Mouse (Mus musculus): ENCODE data around the gene Rap1b. TPM values are rescaled to one million over a fixed set of nuclear protein-coding genes. Genes with fewer than 3 reads are reported as not detected.
"Not testable (repeated sequence)": the region's sequence is repeated elsewhere in the genome, so short reads cannot be mapped to it uniquely, and the experiment has no call there.

Gene Rap1b
- total RNA-seq (2014; rRNA removed; ENCODE audit: low replicate concordance) (46.1 and 52.8 TPM in 2 replicates), polyA plus RNA-seq (2015; fragmentation: Nextera tagmentation; extraction: Ambion mirVana) (99.0 and 105 TPM in 2 replicates)

- no peak for TF ChIP-seq CTCF (IDR thresholded peaks at IDR 0.05; ENCODE audit: low read depth)
- TF ChIP-seq EP300 (IDR thresholded peaks at IDR 0.05; ENCODE audit: low read depth): no peak
- Histone ChIP-seq H3K4me3 (ENCODE audit: low read depth, low read length) (peak within 1 kb of the TSS; percentile 98), H3K4me2 (ENCODE audit: low read depth, low read length) (peak within 1 kb of the TSS; percentile 63), H3K27me3 (ENCODE audit: control insufficient read depth, insufficient read depth, low read length) (no peaks in the 10 kb centered on the region), H3K9ac (replicated peaks; ENCODE audit: low read depth, low read length) (peak within 1 kb of the TSS; percentile 100), H3K4me1 (ENCODE audit: control insufficient read depth, insufficient read depth) (peaks cover 35% of the 10 kb centered on the region), H3K9me3 (replicated peaks; ENCODE audit: control insufficient read depth, low read length) (no peaks in the 10 kb centered on the region), H3K36me3 (replicated peaks; ENCODE audit: control insufficient read depth, insufficient read depth, low read length) (no peaks in the 10 kb centered on the region), H3K27ac (ENCODE audit: low read depth) (peak within 1 kb of the TSS; percentile 99)
- 0% methylated on average over 79 of the region's 112 CpGs for WGBS
- ATAC-seq (ENCODE audit: insufficient read depth, low read depth): peak; percentile 97
- DNase-seq (ENCODE audit: low spot score): peak; percentile 95
Measured at GRCm38 (mm10) chr10:117845597-117846259, at the start of gene Rap1b. Gene Rap1b (minus strand): TSS chr10:117846035.

GRCm38 (mm10) chr10:117895186-117895585, 49.4 kb upstream of the Rap1b start:
- DNase-seq (ENCODE audit: low spot score): no peak
- ATAC-seq (ENCODE audit: insufficient read depth, low read depth): no peak
- H3K4me2 ChIP-seq (ENCODE audit: low read depth, low read length): no peak overlapping the region
- H3K9ac ChIP-seq (replicated peaks; ENCODE audit: low read depth, low read length): no peak overlapping the region
- H3K9me3 ChIP-seq (replicated peaks; ENCODE audit: control insufficient read depth, low read length): no peaks in the 10 kb centered on the region
- no peak overlapping the region for H3K27ac ChIP-seq (ENCODE audit: low read depth)
- H3K36me3 ChIP-seq (replicated peaks; ENCODE audit: control insufficient read depth, insufficient read depth, low read length): no peaks in the 10 kb centered on the region
- H3K27me3 ChIP-seq (ENCODE audit: control insufficient read depth, insufficient read depth, low read length): no peaks in the 10 kb centered on the region; the same call in 1 of the 2 replicates
- TF ChIP-seq CTCF (IDR thresholded peaks at IDR 0.05; ENCODE audit: low read depth): no peak
- no peak for TF ChIP-seq EP300 (IDR thresholded peaks at IDR 0.05; ENCODE audit: low read depth)
- WGBS: 75% methylated on average over 4 of the region's 4 CpGs
- H3K4me1 ChIP-seq (ENCODE audit: control insufficient read depth, insufficient read depth): peaks cover 7% of the 10 kb centered on the region; the same call in 1 of the 2 replicates
- H3K4me3 ChIP-seq (ENCODE audit: low read depth, low read length): no peak overlapping the region

DNA sequence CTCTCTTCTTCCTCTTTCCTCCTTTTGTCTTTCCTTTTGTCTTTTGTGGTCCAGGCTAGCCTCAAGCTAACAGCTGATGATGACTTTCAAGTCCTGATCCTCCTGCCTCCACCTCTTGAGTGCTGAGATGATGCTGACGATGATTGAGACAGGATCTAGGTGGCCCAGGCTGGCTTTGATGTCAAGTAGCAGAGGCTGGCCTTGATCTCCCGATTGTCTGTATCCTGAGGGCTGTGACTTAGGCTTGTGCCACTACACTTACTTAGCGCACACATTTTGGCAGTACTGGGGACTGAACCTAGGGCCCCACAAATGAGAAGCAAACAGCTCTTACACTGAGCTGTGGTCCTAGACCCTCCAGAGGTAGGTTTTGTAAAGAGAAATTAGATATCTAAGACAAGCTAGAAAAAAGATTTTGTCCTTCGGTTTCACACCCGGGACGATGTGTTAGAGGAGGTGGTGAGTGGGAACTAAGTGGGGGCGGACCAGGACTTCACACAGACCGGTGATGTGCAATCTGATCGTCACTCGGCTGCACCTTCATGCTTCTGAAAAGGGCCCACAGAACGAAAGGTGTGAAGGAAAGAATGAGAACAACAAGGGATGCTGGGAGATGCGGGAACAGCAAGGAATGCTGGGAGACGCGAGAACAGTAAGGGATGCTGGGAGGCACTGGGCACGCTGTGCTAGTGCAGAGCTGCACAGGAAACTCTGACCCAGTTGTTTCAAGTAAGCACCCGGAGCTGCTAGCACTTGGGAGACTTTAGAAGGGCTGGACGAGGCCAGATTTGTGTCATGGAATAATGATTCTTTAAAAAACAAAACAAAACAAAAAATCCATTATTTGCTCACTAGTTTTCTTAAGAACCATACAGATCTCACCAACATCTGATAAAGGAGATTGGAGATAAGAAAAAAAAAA, 48.5 kb upstream of the Rap1b start:
- H3K4me3 ChIP-seq (ENCODE audit: low read depth, low read length): no peak overlapping the region
- no peak overlapping the region for H3K9ac ChIP-seq (replicated peaks; ENCODE audit: low read depth, low read length)
- ATAC-seq (ENCODE audit: insufficient read depth, low read depth): no peak
- 80% methylated on average over 17 of the region's 17 CpGs for WGBS
- H3K4me1 ChIP-seq (ENCODE audit: control insufficient read depth, insufficient read depth): peaks cover 7% of the 10 kb centered on the region; the same call in 1 of the 2 replicates
- H3K27me3 ChIP-seq (ENCODE audit: control insufficient read depth, insufficient read depth, low read length): no peaks in the 10 kb centered on the region; the same call in 1 of the 2 replicates
- H3K27ac ChIP-seq (ENCODE audit: low read depth): no peak overlapping the region
- no peak overlapping the region for H3K4me2 ChIP-seq (ENCODE audit: low read depth, low read length)
- no peak for TF ChIP-seq EP300 (IDR thresholded peaks at IDR 0.05; ENCODE audit: low read depth)
- no peak for TF ChIP-seq CTCF (IDR thresholded peaks at IDR 0.05; ENCODE audit: low read depth)
- no peak for DNase-seq (ENCODE audit: low spot score)
- H3K9me3 ChIP-seq (replicated peaks; ENCODE audit: control insufficient read depth, low read length): no peaks in the 10 kb centered on the region
- no peaks in the 10 kb centered on the region for H3K36me3 ChIP-seq (replicated peaks; ENCODE audit: control insufficient read depth, insufficient read depth, low read length)

GRCm38 (mm10) chr10:117893128-117893527, 47.3 kb upstream of the Rap1b start:
- not testable (repeated sequence) for H3K36me3 ChIP-seq (replicated peaks; ENCODE audit: control insufficient read depth, insufficient read depth, low read length); H3K4me2 ChIP-seq (ENCODE audit: low read depth, low read length); H3K4me3 ChIP-seq (ENCODE audit: low read depth, low read length); DNase-seq (ENCODE audit: low spot score); H3K27me3 ChIP-seq (ENCODE audit: control insufficient read depth, insufficient read depth, low read length); ATAC-seq (ENCODE audit: insufficient read depth, low read depth); H3K9me3 ChIP-seq (replicated peaks; ENCODE audit: control insufficient read depth, low read length); H3K9ac ChIP-seq (replicated peaks; ENCODE audit: low read depth, low read length); H3K27ac ChIP-seq (ENCODE audit: low read depth); H3K4me1 ChIP-seq (ENCODE audit: control insufficient read depth, insufficient read depth)
- 46% methylated on average over 12 of the region's 13 CpGs for WGBS

- no peak for TF ChIP-seq EP300 (IDR thresholded peaks at IDR 0.05; ENCODE audit: low read depth)
- no peak for TF ChIP-seq CTCF (IDR thresholded peaks at IDR 0.05; ENCODE audit: low read depth)
- no peaks in the 10 kb centered on the region for H3K9me3 ChIP-seq (replicated peaks; ENCODE audit: control insufficient read depth, low read length)
- no peak overlapping the region for H3K4me3 ChIP-seq (ENCODE audit: low read depth, low read length)
- no peak overlapping the region for H3K27ac ChIP-seq (ENCODE audit: low read depth)
- H3K27me3 ChIP-seq (ENCODE audit: control insufficient read depth, insufficient read depth, low read length): no peaks in the 10 kb centered on the region
- no peak overlapping the region for H3K4me2 ChIP-seq (ENCODE audit: low read depth, low read length)
- H3K36me3 ChIP-seq (replicated peaks; ENCODE audit: control insufficient read depth, insufficient read depth, low read length): no peaks in the 10 kb centered on the region
- DNase-seq (ENCODE audit: low spot score) (no peak), ATAC-seq (ENCODE audit: insufficient read depth, low read depth) (no peak)
- peaks cover 7% of the 10 kb centered on the region; the same call in 1 of the 2 replicates for H3K4me1 ChIP-seq (ENCODE audit: control insufficient read depth, insufficient read depth)
- no peak overlapping the region for H3K9ac ChIP-seq (replicated peaks; ENCODE audit: low read depth, low read length)
- 73% methylated on average over 10 of the region's 10 CpGs for WGBS
Measured at GRCm38 (mm10) chr10:117891327-117891726, 45.5 kb upstream of the Rap1b start.

All from heart, postnatal 0 days (tissue).